Mouse (Mus musculus) neural tube, embryonic 11.5 days (tissue): ENCODE results near the gene Stoml3. TPM values are rescaled to one million over a fixed set of nuclear protein-coding genes. Genes with fewer than 3 reads are reported as not detected.

ENCODE experiments used
- ATAC-seq: fragments of 200-750 bp; cut with Nextera tagmentation; 2 replicates; pipeline ENCODE4 v1.8.0; 2017; ENCODE audit warnings: moderate number of reproducible peaks, mild to moderate bottlenecking, moderate TSS enrichment, moderate library complexity; ENCODE audit not compliant: insufficient read depth, low FRiP score, low TSS enrichment
- DNase-seq: peaks from one replicate; pipeline ENCODE4 v3.0.0-alpha.2; 2015; ENCODE audit warnings: low spot score
- H3K27ac ChIP-seq: fragments of 300-500 bp; sonication (generic); 2 replicates; pipeline ENCODE4 v1.5.1; 2014; ENCODE audit warnings: low read depth, mild to moderate bottlenecking, low read length
- H3K27me3 ChIP-seq: fragments of 300-500 bp; sonication (generic); 2 replicates; pipeline ENCODE4 v1.6.1; 2014; ENCODE audit warnings: mild to moderate bottlenecking, low read length, mixed read lengths; ENCODE audit not compliant: control insufficient read depth, insufficient read depth
- H3K36me3 ChIP-seq: fragments of 300-500 bp; sonication (generic); 2 replicates; pipeline ENCODE4 v1.6.1; 2014; ENCODE audit warnings: mild to moderate bottlenecking, low read length, moderate library complexity, mixed read lengths; ENCODE audit not compliant: control insufficient read depth, insufficient read depth
- H3K4me1 ChIP-seq: fragments of 300-500 bp; sonication (generic); 2 replicates; pipeline ENCODE4 v1.6.1; 2014; ENCODE audit warnings: low read length, mixed read lengths; ENCODE audit not compliant: control insufficient read depth, insufficient read depth
- H3K4me2 ChIP-seq: fragments of 300-500 bp; sonication (generic); 2 replicates; pipeline ENCODE4 v1.6.1; 2014; ENCODE audit warnings: low read depth, mild to moderate bottlenecking, moderate library complexity
- H3K4me3 ChIP-seq: fragments of 300-500 bp; sonication (generic); 2 replicates; pipeline ENCODE4 v1.5.1; 2014; ENCODE audit warnings: low read depth, low read length
- H3K9ac ChIP-seq: fragments of 300-500 bp; sonication (generic); 2 replicates; pipeline ENCODE4 v1.6.1; 2014; ENCODE audit warnings: mild to moderate bottlenecking, low read length
- H3K9me3 ChIP-seq: fragments of 300-500 bp; sonication (generic); 2 replicates; pipeline ENCODE4 v1.6.1; 2016; ENCODE audit warnings: low read length; ENCODE audit not compliant: control insufficient read depth
- WGBS: fragments of 180-500 bp; shearing (Covaris S2); extraction: QIAGEN DNeasy Blood & Tissue Kit; methylation state at CpG from one replicate; pipeline ENCODE4 v1.1.7; 2014; 5-methylcytosine and 5-hydroxymethylcytosine counted together
- polyA plus RNA-seq: library from polyadenylated mRNA; unstranded; fragments of >200 nt; fragmentation: Nextera tagmentation; extraction: Ambion mirVana; gene quantifications from 2 replicates; pipeline ENCODE4 v1.2.1, GENCODE M21; 2014

The Stoml3 gene
- polyA plus RNA-seq, 1 experiment from 2014 or later: not detected

- no peak for ATAC-seq
- peak; percentile 20 for DNase-seq
- Histone ChIP-seq H3K4me3 (no peak overlapping the region), H3K4me2 (peak overlapping the region; percentile 55), H3K9me3 (no peaks in the 10 kb centered on the region), H3K4me1 (peaks cover 15% of the 10 kb centered on the region), H3K36me3 (peaks cover 6% of the 10 kb centered on the region), H3K9ac (peak overlapping the region; percentile 26; the same call in 1 of the 2 replicates), H3K27me3 (no peaks in the 10 kb centered on the region), H3K27ac (no peak overlapping the region)
- WGBS: 68% methylated on average over 9 of the region's 9 CpGs
Observed at GRCm38 (mm10) chr3:53466481-53466880, 22.0 kb upstream of the Stoml3 start.

GRCm38 (mm10) chr3:53467356-53467755, 21.1 kb upstream of the Stoml3 start:
- Histone ChIP-seq H3K9ac (no peak overlapping the region), H3K27ac (no peak overlapping the region), H3K4me3 (no peak overlapping the region), H3K27me3 (no peaks in the 10 kb centered on the region), H3K9me3 (no peaks in the 10 kb centered on the region), H3K36me3 (peaks cover 6% of the 10 kb centered on the region), H3K4me1 (peaks cover 15% of the 10 kb centered on the region), H3K4me2 (no peak overlapping the region)
- ATAC-seq: no peak
- no peak for DNase-seq
- WGBS: 93% methylated on average over 5 of the region's 5 CpGs

GRCm38 (mm10) chr3:53469650-53470049, 18.8 kb upstream of the Stoml3 start:
- no peak overlapping the region for H3K4me2 ChIP-seq
- H3K27me3 ChIP-seq: no peaks in the 10 kb centered on the region
- H3K4me1 ChIP-seq: peaks cover 15% of the 10 kb centered on the region
- ATAC-seq: no peak
- no peaks in the 10 kb centered on the region for H3K9me3 ChIP-seq
- WGBS: 94% methylated on average over 5 of the region's 5 CpGs
- H3K4me3 ChIP-seq: no peak overlapping the region
- peaks cover 17% of the 10 kb centered on the region for H3K36me3 ChIP-seq
- no peak overlapping the region for H3K9ac ChIP-seq
- DNase-seq: no peak
- no peak overlapping the region for H3K27ac ChIP-seq

GRCm38 (mm10) chr3:53472061-53472460, 16.4 kb upstream of the Stoml3 start:
- Histone ChIP-seq H3K9ac (no peak overlapping the region), H3K9me3 (no peaks in the 10 kb centered on the region), H3K4me1 (peaks cover under 1% of the 10 kb centered on the region; the same call in 1 of the 2 replicates), H3K27ac (no peak overlapping the region), H3K36me3 (peaks cover 20% of the 10 kb centered on the region), H3K4me2 (no peak overlapping the region), H3K4me3 (no peak overlapping the region), H3K27me3 (no peaks in the 10 kb centered on the region)
- DNase-seq (no peak), ATAC-seq (no peak)
- WGBS: 92% methylated on average over 5 of the region's 5 CpGs

- H3K27me3 ChIP-seq: no peaks in the 10 kb centered on the region
- peaks cover 35% of the 10 kb centered on the region for H3K36me3 ChIP-seq
- no peak overlapping the region for H3K4me2 ChIP-seq
- ATAC-seq (no peak), DNase-seq (no peak)
- H3K9ac ChIP-seq: no peak overlapping the region
- no peak overlapping the region for H3K27ac ChIP-seq
- no peak overlapping the region for H3K4me3 ChIP-seq
- no peaks in the 10 kb centered on the region for H3K4me1 ChIP-seq
- no peaks in the 10 kb centered on the region for H3K9me3 ChIP-seq
- WGBS: 79% methylated on average over 4 of the region's 4 CpGs
Observed at GRCm38 (mm10) chr3:53474179-53474578, 14.3 kb upstream of the Stoml3 start.

- H3K27ac ChIP-seq: no peak overlapping the region
- H3K9me3 ChIP-seq: no peaks in the 10 kb centered on the region
- DNase-seq (peak; percentile 39), ATAC-seq (no peak)
- H3K4me3 ChIP-seq: no peak overlapping the region
- WGBS: 85% methylated on average over 6 of the region's 6 CpGs
- H3K27me3 ChIP-seq: no peaks in the 10 kb centered on the region
- no peak overlapping the region for H3K9ac ChIP-seq
- no peak overlapping the region for H3K4me2 ChIP-seq
- no peaks in the 10 kb centered on the region for H3K4me1 ChIP-seq
- peaks cover 36% of the 10 kb centered on the region for H3K36me3 ChIP-seq
Observed at GRCm38 (mm10) chr3:53475889-53476288, 12.6 kb upstream of the Stoml3 start.

GRCm38 (mm10) chr3:53477468-53477867, 11.0 kb upstream of the Stoml3 start:
- H3K36me3 ChIP-seq: peaks cover 31% of the 10 kb centered on the region
- H3K4me1 ChIP-seq: no peaks in the 10 kb centered on the region
- DNase-seq (no peak), ATAC-seq (no peak)
- 95% methylated on average over 17 of the region's 17 CpGs for whole genome bisulfite sequencing
- no peak overlapping the region for H3K9ac ChIP-seq
- H3K4me2 ChIP-seq: no peak overlapping the region
- H3K27ac ChIP-seq: no peak overlapping the region
- H3K4me3 ChIP-seq: no peak overlapping the region
- no peaks in the 10 kb centered on the region for H3K9me3 ChIP-seq
- no peaks in the 10 kb centered on the region for H3K27me3 ChIP-seq

GRCm38 (mm10) chr3:53478419-53479046, 9.9 kb upstream of the Stoml3 start:
- Histone ChIP-seq H3K27ac (no peak overlapping the region), H3K4me1 (no peaks in the 10 kb centered on the region), H3K36me3 (peaks cover 23% of the 10 kb centered on the region), H3K9me3 (no peaks in the 10 kb centered on the region), H3K27me3 (no peaks in the 10 kb centered on the region), H3K4me2 (no peak overlapping the region), H3K4me3 (no peak overlapping the region), H3K9ac (no peak overlapping the region)
- ATAC-seq: no peak; the same call in 1 of the 2 replicates
- 97% methylated on average over 30 of the region's 30 CpGs for WGBS
- no peak for DNase-seq

- ATAC-seq (no peak), DNase-seq (no peak)
- Histone ChIP-seq H3K4me2 (no peak overlapping the region), H3K27me3 (no peaks in the 10 kb centered on the region), H3K9me3 (no peaks in the 10 kb centered on the region), H3K9ac (no peak overlapping the region), H3K27ac (no peak overlapping the region), H3K36me3 (peaks cover 5% of the 10 kb centered on the region), H3K4me3 (no peak overlapping the region), H3K4me1 (no peaks in the 10 kb centered on the region)
- 84% methylated on average over 8 of the region's 8 CpGs for WGBS
Observed at GRCm38 (mm10) chr3:53483414-53484059, 4.9 kb upstream of the Stoml3 start.
